ENCODE assay signal across 26 mouse cellular contexts in genomic region chr11:106773061-106773460, GRCm38 (mm10). TPM values are rescaled to one million over a fixed set of nuclear protein-coding genes. Genes with fewer than 3 reads are reported as not detected.
"Had no signal": no experiment of that assay in that cellular context is flagged by ENCODE, and none has a peak within 500 bp of the region (broad histone marks: within the 10 kb centered on the region; RNA-seq: fewer than 3 reads in every experiment).

No protein-coding gene starts in this region.

- H3K27ac ChIP-seq: embryonic facial prominence, embryonic 10.5 days; embryonic facial prominence, embryonic 12.5 days; embryonic facial prominence, embryonic 13.5 days; embryonic facial prominence, embryonic 15.5 days; forebrain, embryonic 10.5 days; forebrain, embryonic 12.5 days; forebrain, embryonic 13.5 days; forebrain, embryonic 15.5 days; gastrocnemius, adult 2 months; heart, adult 2 months had no signal

- H3K9me3 ChIP-seq: embryonic facial prominence, embryonic 10.5 days; embryonic facial prominence, embryonic 12.5 days; embryonic facial prominence, embryonic 13.5 days; embryonic facial prominence, embryonic 15.5 days; forebrain, embryonic 10.5 days; forebrain, embryonic 12.5 days; forebrain, embryonic 13.5 days; forebrain, embryonic 15.5 days had no signal

- H3K4me3 ChIP-seq: embryonic facial prominence, embryonic 10.5 days; embryonic facial prominence, embryonic 12.5 days; embryonic facial prominence, embryonic 13.5 days; embryonic facial prominence, embryonic 15.5 days; erythroblast, embryonic 14.5 days; forebrain, embryonic 10.5 days; forebrain, embryonic 12.5 days; forebrain, embryonic 13.5 days; forebrain, embryonic 15.5 days; gastrocnemius, adult 2 months; heart, adult 2 months had no signal

- H3K27me3 ChIP-seq: embryonic facial prominence, embryonic 12.5 days; embryonic facial prominence, embryonic 13.5 days; embryonic facial prominence, embryonic 15.5 days; forebrain, embryonic 12.5 days; forebrain, embryonic 13.5 days; forebrain, embryonic 15.5 days had no signal

- H3K4me1 ChIP-seq: embryonic facial prominence, embryonic 10.5 days; embryonic facial prominence, embryonic 12.5 days had no signal

- DNase-seq: cerebellum, adult 2 months; cerebellum, adult 8-10 months; cerebellum, adult 9-10 months; cerebellum, adult 9-11 months; cerebellum, postnatal 10 days; cerebellum, postnatal 14 days; cerebellum, postnatal 25 days; cerebellum, postnatal 36 days; embryo, embryonic 11 days; forebrain, postnatal 0 days; gastrocnemius, adult 2 months; gastrocnemius, postnatal 10 days; gastrocnemius, postnatal 14 days; gastrocnemius, postnatal 25 days; gastrocnemius, postnatal 36 days; heart, adult 18-20 months; heart, adult 2 months had no signal

RNA-seq across cellular contexts. Expression of gene Milr1, which starts 22.0 kb away (rescaled TPM):
- total RNA-seq: forebrain, postnatal 0 days; gastrocnemius, adult 2 months; gastrocnemius, postnatal 25 days had no signal
- polyA plus RNA-seq: erythroblast, embryonic 14.5 days had no signal

RNA-seq across cellular contexts. Expression of gene Pecam1, which starts 22.6 kb away (rescaled TPM):
- polyA plus RNA-seq: erythroblast, embryonic 14.5 days had no signal
